Comparison of ENCODE assay signal across 9 mouse cellular contexts in the genomic region with DNA sequence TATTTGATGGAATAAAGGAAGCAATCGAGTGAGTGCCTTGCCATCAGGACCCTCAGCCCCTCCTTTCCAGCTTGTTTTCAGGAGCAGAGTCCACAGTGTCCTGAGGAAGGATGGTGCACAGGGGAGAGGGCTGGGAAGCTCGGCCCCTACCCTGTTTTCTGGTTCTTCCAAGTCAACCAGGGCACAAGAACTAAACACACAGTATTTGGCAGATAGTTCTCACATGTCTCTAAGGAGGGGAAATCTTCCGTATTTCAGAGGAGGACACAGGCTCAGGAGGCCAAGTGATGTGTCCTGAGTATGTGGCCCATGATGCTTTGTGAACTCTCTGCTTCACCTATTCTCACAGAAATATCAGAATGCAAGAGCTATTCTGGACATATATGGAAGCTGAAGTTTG. TPM values are rescaled to one million over a fixed set of nuclear protein-coding genes. Genes with fewer than 3 reads are reported as not detected.
DNase-seq lines count a peak whose midpoint lies in the region; ATAC-seq lines count a peak whose summit lies in the region.
"Had no signal": no experiment of that assay in that cellular context is flagged by ENCODE, and none has a peak within 500 bp of the region (broad histone marks: within the 10 kb centered on the region; RNA-seq: fewer than 3 reads in every experiment).

No protein-coding gene starts in this region.

- peak overlapping the region; percentile 82; the same call in 1 of the 2 replicates for H3K4me2 ChIP-seq in kidney, embryonic 16.5 days (replicated peaks; ENCODE audit: low read depth, low read length)
- peak overlapping the region; percentile 94 for H3K4me2 ChIP-seq in forebrain, embryonic 13.5 days
- H3K4me2 ChIP-seq in limb, embryonic 15.5 days: peak overlapping the region; percentile 70; the same call in 1 of the 2 replicates
- H3K4me2 ChIP-seq in neural tube, embryonic 15.5 days: peak overlapping the region; percentile 94

- WGBS in kidney, embryonic 16.5 days: 60% methylated on average over 3 of the region's 3 CpGs
- WGBS in forebrain, embryonic 13.5 days: 72% methylated on average over 3 of the region's 3 CpGs
- WGBS in limb, embryonic 15.5 days: 65% methylated on average over 3 of the region's 3 CpGs
- 50% methylated on average over 3 of the region's 3 CpGs for WGBS in neural tube, embryonic 15.5 days

- no peaks in the 10 kb centered on the region for H3K27me3 ChIP-seq in kidney, embryonic 16.5 days (ENCODE audit: insufficient read depth, low read length)
- H3K27me3 ChIP-seq in forebrain, embryonic 13.5 days: no peaks in the 10 kb centered on the region
- H3K27me3 ChIP-seq in limb, embryonic 15.5 days: no peaks in the 10 kb centered on the region
- no peaks in the 10 kb centered on the region for H3K27me3 ChIP-seq in neural tube, embryonic 15.5 days (replicated peaks)

- no peak for ATAC-seq in kidney, embryonic 16.5 days (ENCODE audit: low FRiP score, low TSS enrichment)
- no peak for ATAC-seq in forebrain, embryonic 13.5 days
- no peak for ATAC-seq in limb, embryonic 15.5 days (ENCODE audit: insufficient number of reproducible peaks, low FRiP score, low TSS enrichment, low read depth)
- no peak for ATAC-seq in neural tube, embryonic 15.5 days (ENCODE audit: low FRiP score)

- peaks cover 60% of the 10 kb centered on the region for H3K4me1 ChIP-seq in kidney, embryonic 16.5 days (ENCODE audit: insufficient read depth, low read length)
- H3K4me1 ChIP-seq in forebrain, embryonic 13.5 days: peaks cover 32% of the 10 kb centered on the region
- peaks cover 27% of the 10 kb centered on the region for H3K4me1 ChIP-seq in limb, embryonic 15.5 days
- H3K4me1 ChIP-seq in neural tube, embryonic 15.5 days: peaks cover 50% of the 10 kb centered on the region

- H3K36me3 ChIP-seq in kidney, embryonic 16.5 days (ENCODE audit: insufficient read depth, low read length): no peaks in the 10 kb centered on the region
- no peaks in the 10 kb centered on the region for H3K36me3 ChIP-seq in forebrain, embryonic 13.5 days (ENCODE audit: poor library complexity, severe bottlenecking)
- no peaks in the 10 kb centered on the region for H3K36me3 ChIP-seq in limb, embryonic 15.5 days
- H3K36me3 ChIP-seq in neural tube, embryonic 15.5 days: no peaks in the 10 kb centered on the region

- H3K27ac ChIP-seq in kidney, embryonic 16.5 days (ENCODE audit: low read length): no peak overlapping the region
- H3K27ac ChIP-seq in forebrain, embryonic 13.5 days: no peak overlapping the region
- H3K27ac ChIP-seq in limb, embryonic 15.5 days: no peak overlapping the region
- H3K27ac ChIP-seq in neural tube, embryonic 15.5 days (replicated peaks): no peak overlapping the region

- no peak overlapping the region for H3K4me3 ChIP-seq in kidney, embryonic 16.5 days (ENCODE audit: low read length)
- no peak overlapping the region for H3K4me3 ChIP-seq in forebrain, embryonic 13.5 days
- no peak overlapping the region for H3K4me3 ChIP-seq in limb, embryonic 15.5 days
- H3K4me3 ChIP-seq in neural tube, embryonic 15.5 days (replicated peaks): 0 out of 2 replicates have a peak overlapping the region, but pooled peaks have one; percentile 93

- no peak overlapping the region for H3K9ac ChIP-seq in kidney, embryonic 16.5 days (replicated peaks; ENCODE audit: low read length)
- H3K9ac ChIP-seq in forebrain, embryonic 13.5 days: peak overlapping the region; percentile 99; the same call in 1 of the 2 replicates
- H3K9ac ChIP-seq in limb, embryonic 15.5 days: no peak overlapping the region
- H3K9ac ChIP-seq in neural tube, embryonic 15.5 days (replicated peaks): no peak overlapping the region

- no peaks in the 10 kb centered on the region for H3K9me3 ChIP-seq in kidney, embryonic 16.5 days (ENCODE audit: low read length)
- H3K9me3 ChIP-seq in forebrain, embryonic 13.5 days (replicated peaks): no peaks in the 10 kb centered on the region
- H3K9me3 ChIP-seq in limb, embryonic 15.5 days: no peaks in the 10 kb centered on the region
- H3K9me3 ChIP-seq in neural tube, embryonic 15.5 days (replicated peaks): no peaks in the 10 kb centered on the region

- no peak for DNase-seq in kidney, postnatal 14 days
- no peak for DNase-seq in adrenal gland, postnatal 36 days
- no peak for DNase-seq in cerebellum, adult 11 months
- DNase-seq in gastrocnemius, postnatal 25 days: no peak
- DNase-seq: lung, adult 18-20 months had no signal

RNA-seq across cellular contexts. Expression of gene Sppl3, which starts 2.5 kb away (rescaled TPM):
- polyA plus RNA-seq in kidney, embryonic 16.5 days (2015; fragmentation: Nextera tagmentation; extraction: Ambion mirVana): 12.3 and 13.6 TPM in 2 replicates
- 16.0 and 16.4 TPM in 2 replicates for polyA plus RNA-seq in forebrain, embryonic 13.5 days (2015; fragmentation: Nextera tagmentation; extraction: Ambion mirVana)
- 18.6 and 19.9 TPM in 2 replicates for polyA plus RNA-seq in limb, embryonic 15.5 days (2015; fragmentation: Nextera tagmentation; extraction: Ambion mirVana)
- 18.2 and 30.9 TPM in 2 replicates for polyA plus RNA-seq in neural tube, embryonic 15.5 days (2015; fragmentation: Nextera tagmentation; extraction: Ambion mirVana)
- 10 to 100 TPM; 52.0 to 54.1 TPM for total RNA-seq in adrenal gland, postnatal 36 days (2021)
- total RNA-seq in gastrocnemius, postnatal 25 days (2021): 10 to 100 TPM; 19.6 to 20.3 TPM

RNA-seq across cellular contexts. Expression of gene Hnf1a, which starts 42.5 kb away (rescaled TPM):
- polyA plus RNA-seq in kidney, embryonic 16.5 days (2015; fragmentation: Nextera tagmentation; extraction: Ambion mirVana): 12.6 and 15.4 TPM in 2 replicates
- polyA plus RNA-seq in forebrain, embryonic 13.5 days (2015; fragmentation: Nextera tagmentation; extraction: Ambion mirVana): 0.05 and 0.06 TPM in 2 replicates
- not detected in 2 replicates for polyA plus RNA-seq in limb, embryonic 15.5 days (2015; fragmentation: Nextera tagmentation; extraction: Ambion mirVana)
- 0.05 and 1.6 TPM in 2 replicates for polyA plus RNA-seq in neural tube, embryonic 15.5 days (2015; fragmentation: Nextera tagmentation; extraction: Ambion mirVana)
- total RNA-seq in adrenal gland, postnatal 36 days (2021): under 1 TPM in 1 of 2 experiments, not detected in 1; 0.10 TPM
- not detected for total RNA-seq in gastrocnemius, postnatal 25 days (2021)
